8 mouse cellular contexts compared by ENCODE assay signal in genomic region chrX:143051478-143051877, GRCm38 (mm10). TPM values are rescaled to one million over a fixed set of nuclear protein-coding genes. Genes with fewer than 3 reads are reported as not detected.
A peak's percentile ranks its signal among the peaks of the same experiment; 100 is the strongest.
DNase-seq lines count a peak whose midpoint lies in the region; ATAC-seq and TF ChIP-seq lines count a peak whose summit lies in the region.

No protein-coding gene starts in this region.

- no peak for TF ChIP-seq POLR2A in cortical plate, adult 2 months (IDR thresholded peaks at IDR 0.05; ENCODE audit: extremely low read depth, insufficient read depth, low read length)

- no peak overlapping the region for H3K9ac ChIP-seq in forebrain, embryonic 12.5 days

- H3K9me3 ChIP-seq in forebrain, embryonic 12.5 days = no peaks in the 10 kb centered on the region
- H3K9me3 ChIP-seq in forebrain, embryonic 10.5 days = no peaks in the 10 kb centered on the region

- H3K27ac ChIP-seq in forebrain, embryonic 12.5 days = no peak overlapping the region
- no peak overlapping the region for H3K27ac ChIP-seq in forebrain, embryonic 10.5 days
- no peak overlapping the region for H3K27ac ChIP-seq in cortical plate, adult 2 months (ENCODE audit: insufficient read depth, low read length)

- no peak overlapping the region for H3K4me2 ChIP-seq in forebrain, embryonic 12.5 days

- ATAC-seq in forebrain, embryonic 12.5 days (ENCODE audit: low FRiP score) = peak; percentile 30; the same call in 1 of the 2 replicates
- no peak for ATAC-seq in monocyte, adult 5-6 weeks (replicated peaks; ENCODE audit: insufficient number of reproducible peaks, low FRiP score, low TSS enrichment, poor library complexity, severe bottlenecking)

- H3K27me3 ChIP-seq in forebrain, embryonic 12.5 days = peaks cover 24% of the 10 kb centered on the region
- H3K27me3 ChIP-seq in forebrain, embryonic 10.5 days (ENCODE audit: poor library complexity, severe bottlenecking) = peaks cover 84% of the 10 kb centered on the region

- no peak for DNase-seq in forebrain, embryonic 10.5 days (ENCODE audit: extremely low spot score, low spot score)
- DNase-seq in spleen, adult 12 weeks (ENCODE audit: low spot score) = peak; percentile 11
- no peak for DNase-seq in spleen, postnatal 14 days (ENCODE audit: low spot score in 2 of 2)
- DNase-seq in kidney, postnatal 36 days = peak; percentile 19 to 38
- DNase-seq in retina, embryonic 14.5 days (ENCODE audit: low spot score) = peak; percentile 74

- peak; percentile 40; the same call in 1 of the 2 replicates for TF ChIP-seq CTCF in cortical plate, adult 2 months (IDR thresholded peaks at IDR 0.05; ENCODE audit: extremely low read depth, insufficient read depth, low read length)

- no peak overlapping the region for H3K4me3 ChIP-seq in forebrain, embryonic 12.5 days (replicated peaks)
- no peak overlapping the region for H3K4me3 ChIP-seq in forebrain, embryonic 10.5 days
- H3K4me3 ChIP-seq in cortical plate, adult 2 months (ENCODE audit: insufficient read depth, low read length) = no peak overlapping the region

- no peaks in the 10 kb centered on the region for H3K36me3 ChIP-seq in forebrain, embryonic 12.5 days (replicated peaks)
- no peaks in the 10 kb centered on the region for H3K36me3 ChIP-seq in forebrain, embryonic 10.5 days (replicated peaks)

- H3K4me1 ChIP-seq in forebrain, embryonic 12.5 days = no peaks in the 10 kb centered on the region
- peaks cover 8% of the 10 kb centered on the region for H3K4me1 ChIP-seq in forebrain, embryonic 10.5 days
- no peaks in the 10 kb centered on the region for H3K4me1 ChIP-seq in cortical plate, adult 2 months (ENCODE audit: control insufficient read depth, insufficient read depth, low read length)

RNA-seq across cellular contexts. Expression of gene Rtl9, which starts 47.9 kb away (rescaled TPM):
- 0.23 and 0.41 TPM in 2 replicates for polyA plus RNA-seq in forebrain, embryonic 12.5 days (2016; fragmentation: Nextera tagmentation; extraction: Ambion mirVana)
- 0.10 and 0.26 TPM in 2 replicates for polyA plus RNA-seq in forebrain, embryonic 10.5 days (2016; fragmentation: Nextera tagmentation; extraction: Ambion mirVana)
- polyA plus RNA-seq in cortical plate, adult 2 months (2012; rRNA removed) = 0.77 and 0.83 TPM in 2 replicates
- 0.86 TPM in 1 of 3 replicates, not detected in the others for total RNA-seq in monocyte, adult 5-6 weeks (2017)

Comparison
In these comparisons a context has a peak if more than half of its experiments do, and no peak if none do; other contexts are left out.
1. DNase-seq: peak in spleen, adult 12 weeks (single experiment), kidney, postnatal 36 days (2 of 2) and retina, embryonic 14.5 days (single experiment); none in forebrain, embryonic 10.5 days (single experiment) and spleen, postnatal 14 days (0 of 2).